Mouse (Mus musculus) right cerebral cortex, postnatal 25 days (tissue): ENCODE results near the gene Fig4.

Experiments
- DNase-seq: peaks from one replicate; pipeline ENCODE4 v3.0.0; 2022

Fig4 gene

DNA sequence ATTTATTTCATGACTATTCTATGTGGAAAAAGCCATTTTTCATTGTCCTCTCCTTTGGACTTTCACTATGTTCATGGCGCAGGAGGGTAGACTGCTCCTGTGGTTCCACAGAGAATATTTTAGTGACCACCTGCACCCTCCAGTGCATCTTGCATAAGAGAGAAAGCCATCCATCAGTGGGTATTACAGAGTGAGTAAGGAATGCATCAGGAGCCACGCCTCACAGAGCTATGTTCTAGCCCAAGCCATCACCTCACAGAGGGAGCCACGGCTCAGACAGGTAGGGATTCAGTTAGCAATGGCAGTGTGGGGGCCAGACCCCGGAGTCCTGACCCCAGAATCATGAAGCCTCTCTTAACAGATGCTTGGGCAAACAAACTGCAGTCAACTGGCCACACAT lies 93.5 kb downstream of the Fig4 start:
- no peak for DNase-seq

DNA sequence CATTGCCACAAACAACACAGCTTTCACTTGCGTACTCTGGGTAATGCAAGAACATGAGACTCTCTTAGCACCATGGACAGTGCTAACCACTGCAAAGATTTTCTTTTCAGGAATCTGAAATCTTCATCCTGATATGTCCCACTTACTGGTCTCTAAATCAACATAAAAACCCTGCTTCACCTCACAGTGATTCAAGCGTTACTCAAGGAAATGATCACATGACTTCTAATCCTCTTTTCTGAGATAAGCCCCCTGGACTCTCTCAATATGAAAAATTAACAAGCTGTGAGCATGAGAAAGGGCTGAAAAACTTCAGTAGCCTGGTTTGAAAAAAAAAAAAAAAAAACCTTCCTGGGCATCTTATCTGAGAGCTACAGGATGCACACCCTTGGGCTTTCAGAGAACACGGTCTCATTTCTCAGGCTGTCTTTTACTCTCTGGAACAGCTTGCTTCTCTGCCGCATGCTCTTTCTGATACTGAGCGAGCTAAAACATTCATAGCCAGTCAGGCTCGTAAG lies 94.1 kb downstream of the Fig4 start:
- no peak for DNase-seq

DNA sequence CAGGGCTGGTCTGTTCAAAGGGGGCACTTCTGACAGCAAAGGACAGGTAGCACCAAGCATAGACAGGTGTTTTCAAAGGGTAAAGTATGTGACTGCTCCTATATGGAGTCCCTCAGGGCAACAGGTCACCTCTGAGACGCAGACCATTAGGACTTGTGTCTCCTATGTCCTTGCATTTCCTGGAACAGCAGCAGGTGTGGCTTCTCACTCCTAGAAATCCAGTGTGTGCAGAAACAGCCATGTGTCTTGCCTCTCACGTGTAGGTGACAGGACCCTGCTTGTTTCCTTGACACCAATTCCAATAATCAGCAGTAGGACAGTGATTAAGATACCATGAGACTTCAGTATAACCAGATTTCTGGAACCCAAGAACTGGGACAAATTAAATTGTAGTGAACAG lies 97.4 kb downstream of the Fig4 start:
- no peak for DNase-seq

DNA sequence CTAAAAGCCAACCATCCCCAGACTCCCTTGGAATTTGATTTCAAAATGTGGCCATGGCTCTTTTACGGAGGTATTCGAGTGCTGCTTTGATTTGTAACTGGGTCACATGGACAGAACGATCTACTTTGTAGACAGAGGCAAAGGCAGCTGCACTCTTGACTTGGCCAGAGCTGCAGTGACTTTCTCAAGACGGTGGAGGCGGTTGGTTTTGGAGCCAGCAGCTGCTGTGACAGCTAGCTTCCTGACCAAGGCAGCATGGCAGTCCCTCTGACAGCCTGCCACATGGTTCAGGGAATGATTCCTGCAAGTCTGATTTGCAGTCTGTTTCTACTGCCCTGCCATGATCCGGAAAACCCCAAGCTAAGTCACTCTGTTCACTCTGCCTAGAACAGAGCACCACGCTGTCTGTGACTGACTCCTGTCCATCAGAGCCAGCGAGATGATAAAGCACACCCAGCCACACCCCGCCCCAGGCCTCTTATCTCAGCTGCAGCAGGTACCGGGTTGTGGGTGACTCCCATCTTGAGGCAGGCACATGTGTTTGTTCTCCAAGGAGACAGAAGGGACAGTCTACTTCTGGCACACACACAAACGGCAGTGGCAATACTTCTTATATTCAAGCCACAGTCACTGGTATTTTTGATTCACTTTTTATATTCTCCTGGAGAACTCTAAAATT lies 98.3 kb downstream of the Fig4 start:
- DNase-seq: no peak

DNA sequence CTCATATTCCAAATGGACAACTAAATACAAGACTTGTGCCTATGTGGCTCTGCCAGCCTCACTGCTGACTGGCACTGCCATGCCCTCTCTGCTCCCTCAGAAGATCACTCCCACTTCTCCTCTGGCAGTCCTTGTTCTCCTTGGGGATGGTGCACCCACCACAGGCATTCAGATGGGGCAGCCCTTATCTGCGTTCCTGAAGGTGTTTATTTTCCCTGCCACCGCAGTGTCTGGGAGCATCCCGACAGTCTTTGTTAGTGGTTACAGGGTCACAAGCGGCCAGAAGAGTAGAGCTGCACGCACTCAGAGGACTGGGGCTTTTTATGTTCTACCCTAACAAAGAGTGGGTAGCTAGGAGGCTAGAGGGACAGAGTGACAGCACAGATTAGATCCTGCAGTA lies 98.9 kb downstream of the Fig4 start:
- DNase-seq: no peak

DNA sequence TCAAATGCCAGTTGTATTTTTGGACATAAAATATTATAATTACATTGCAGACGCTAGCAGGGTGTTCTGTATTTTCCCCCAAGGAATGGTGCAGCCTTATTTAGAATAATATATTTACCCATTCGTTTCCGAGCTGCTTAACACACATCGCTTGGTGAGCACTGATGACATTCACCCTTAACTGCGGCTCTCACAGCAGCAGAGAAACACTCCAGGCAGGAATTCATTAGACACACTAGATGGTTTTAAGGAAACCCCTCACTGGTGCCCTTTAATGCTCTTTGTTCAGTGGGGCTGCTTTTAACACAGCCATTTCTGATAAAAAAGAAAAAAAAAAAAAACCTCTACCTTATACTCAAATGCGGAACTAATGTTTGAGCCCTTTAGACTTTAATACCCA lies 104.3 kb downstream of the Fig4 start:
- DNase-seq: no peak

DNA sequence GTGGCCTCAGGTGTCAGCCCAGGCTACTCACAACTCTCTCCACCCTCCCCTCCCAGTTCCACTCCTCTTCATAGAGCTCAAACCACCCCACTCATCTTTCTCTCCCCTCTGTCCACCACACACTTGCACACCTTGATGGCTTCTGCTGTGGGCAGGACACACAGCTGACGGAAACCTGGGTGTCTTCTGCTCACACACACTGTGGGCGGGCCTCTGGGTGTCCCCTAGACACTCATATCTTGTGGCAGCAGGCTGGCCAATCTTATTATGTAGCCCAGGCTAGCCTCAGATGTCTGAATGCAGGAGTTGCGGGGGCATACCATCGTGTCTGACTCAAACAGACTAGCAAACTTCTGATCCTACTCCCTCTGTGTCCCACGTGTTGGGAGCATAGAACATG lies 105.3 kb downstream of the Fig4 start:
- no peak for DNase-seq

DNA sequence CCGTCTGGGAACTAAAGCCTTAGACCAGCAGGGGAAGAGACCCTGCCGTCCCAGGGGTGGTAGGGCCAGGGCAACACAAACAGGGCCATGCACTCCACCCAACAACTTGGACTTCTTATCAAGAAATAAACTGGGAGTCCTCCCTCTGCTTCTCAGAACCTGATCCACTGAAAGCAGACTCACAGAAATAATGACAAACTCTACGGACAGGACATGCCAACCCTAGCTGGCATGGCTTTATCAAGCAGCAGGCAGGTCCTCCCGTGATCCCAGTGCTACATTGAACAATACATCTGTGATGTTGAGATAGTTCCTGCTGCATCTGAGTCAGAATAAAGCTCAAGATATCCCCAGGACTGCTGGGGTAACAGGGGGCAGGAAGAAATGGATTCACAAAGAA lies 106.8 kb downstream of the Fig4 start:
- no peak for DNase-seq

DNA sequence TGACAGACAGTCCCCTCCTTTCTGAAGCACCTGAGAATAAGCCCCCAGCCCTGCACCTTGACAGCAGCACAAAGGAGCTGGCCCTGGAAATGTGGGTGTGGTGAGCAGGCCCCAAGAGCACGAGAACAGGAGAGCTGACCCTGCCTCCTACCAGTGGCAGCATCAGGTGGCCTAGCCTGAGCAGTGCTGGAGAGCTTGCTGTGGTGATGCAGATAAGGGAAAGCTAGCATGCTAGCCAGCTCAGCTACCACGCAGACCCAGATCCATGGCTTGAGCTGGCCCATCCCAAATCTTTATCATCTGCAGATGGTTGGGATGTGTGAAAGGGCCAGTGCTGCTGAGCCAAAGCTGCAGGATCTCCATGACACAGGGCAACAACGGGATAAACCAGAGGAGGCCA lies 113.7 kb downstream of the Fig4 start:
- DNase-seq: no peak

DNA sequence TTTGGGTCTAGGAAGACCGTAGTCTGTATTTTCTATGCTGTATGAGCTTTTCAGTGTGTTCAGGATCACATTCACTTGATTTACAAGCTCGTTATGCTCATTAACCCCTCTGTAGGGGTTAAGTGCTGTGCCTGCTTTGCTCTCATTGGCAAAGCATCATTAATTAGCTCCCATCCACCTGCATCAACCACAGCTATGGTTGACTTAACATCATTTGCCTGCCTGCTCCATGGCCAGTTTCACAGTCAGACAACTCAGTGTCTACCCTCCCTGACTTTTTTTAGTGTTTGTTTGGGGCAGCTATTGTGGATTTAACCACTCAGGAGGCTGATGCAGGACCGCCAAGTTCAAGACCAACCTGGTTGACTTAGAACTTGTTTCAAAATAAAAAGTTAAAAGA lies 119.1 kb downstream of the Fig4 start:
- DNase-seq: no peak

DNA sequence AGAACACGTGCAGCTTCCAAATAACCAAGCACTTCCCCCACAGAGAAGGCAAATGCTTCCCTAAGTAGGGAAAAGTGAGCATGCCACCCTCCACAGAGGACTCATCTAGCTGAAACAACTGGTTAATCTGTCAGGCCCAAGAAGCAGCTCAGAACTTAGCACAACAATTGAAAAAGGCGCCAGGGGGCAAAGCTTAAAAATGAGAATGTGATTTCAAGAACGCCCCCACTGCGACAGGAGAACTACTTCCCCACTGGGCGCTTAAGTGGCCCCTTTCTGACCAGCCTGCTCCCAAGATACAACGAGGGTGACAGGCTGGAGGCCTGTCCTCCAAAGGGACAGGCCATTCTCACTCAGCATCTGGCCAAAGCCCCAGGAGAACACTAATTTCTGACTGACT lies 120.4 kb downstream of the Fig4 start:
- no peak for DNase-seq

DNA sequence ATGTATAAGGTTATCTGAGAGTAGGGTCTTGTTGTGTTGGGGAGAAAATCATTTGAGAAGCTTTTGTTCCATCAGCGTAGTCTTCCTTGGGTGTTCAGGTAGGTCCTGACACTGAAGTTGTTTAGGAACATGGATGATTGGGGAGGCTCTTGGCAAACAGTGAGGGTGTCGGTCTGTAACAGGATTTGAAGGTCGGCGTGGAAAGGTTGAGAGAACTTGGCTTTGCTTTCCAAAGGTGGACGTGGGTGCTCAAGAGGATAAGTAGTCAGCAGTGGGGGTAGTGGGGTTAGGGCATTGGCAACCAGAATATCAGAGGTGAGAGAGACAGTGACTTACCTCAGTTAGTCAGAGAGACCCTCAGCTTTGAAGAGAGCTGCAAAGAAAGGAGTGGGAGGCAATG lies 136.9 kb downstream of the Fig4 start:
- DNase-seq: no peak

DNA sequence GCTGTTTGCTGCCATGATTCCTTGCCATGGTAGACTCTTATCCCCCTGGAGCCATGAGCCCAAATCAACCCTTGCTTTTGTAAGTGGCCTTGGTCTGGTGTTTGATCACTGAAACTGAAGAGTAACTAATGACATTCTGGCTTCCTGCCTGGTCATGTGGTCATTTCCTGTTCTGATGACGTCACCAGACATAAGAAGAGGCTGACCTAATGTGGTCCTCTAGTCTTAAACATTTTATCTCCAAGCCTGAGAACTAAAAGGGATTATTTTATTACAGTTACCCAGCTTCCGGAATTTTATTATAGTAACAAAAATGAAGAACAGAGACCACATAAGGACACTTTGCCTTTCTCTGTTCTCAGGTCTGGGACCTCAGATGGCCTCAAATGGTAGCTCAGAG lies 140.0 kb downstream of the Fig4 start:
- DNase-seq: no peak

DNA sequence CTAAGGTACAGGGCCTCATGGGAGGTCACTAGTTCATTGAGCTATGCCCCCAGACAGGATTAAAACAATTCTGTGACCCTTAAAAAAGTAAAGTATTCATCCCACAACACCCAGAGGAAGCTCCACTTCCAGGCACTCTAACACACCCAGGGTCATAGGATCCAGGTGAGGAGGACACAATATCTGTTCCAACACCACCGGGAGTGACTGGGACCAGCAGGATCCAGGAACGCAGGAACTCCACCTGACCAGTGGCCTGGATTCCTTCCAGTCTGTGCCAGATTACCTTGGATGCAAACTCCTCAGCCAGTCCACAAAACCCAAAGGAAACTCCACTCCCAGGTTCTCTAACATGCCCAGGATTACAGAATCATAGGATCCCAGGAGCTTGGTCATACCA lies 145.8 kb downstream of the Fig4 start:
- DNase-seq: no peak

DNA sequence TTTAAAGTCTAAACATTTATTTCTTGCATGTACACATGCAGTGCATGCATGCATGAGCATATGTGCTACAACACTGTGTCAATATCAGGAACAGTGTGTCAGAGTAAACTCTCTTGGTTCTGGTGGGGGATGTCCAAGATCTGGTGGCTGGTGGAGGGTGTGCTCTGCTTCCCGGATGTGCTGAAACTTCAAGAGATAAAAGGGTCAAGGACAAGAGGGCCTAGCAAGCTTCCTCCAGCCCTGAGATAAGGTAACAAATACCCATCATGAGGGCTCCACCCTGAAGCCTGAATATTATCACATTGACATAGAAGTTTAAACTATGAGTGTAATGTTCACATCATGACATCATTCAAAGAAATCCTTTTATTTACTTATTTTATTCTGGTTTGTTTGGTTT lies 146.4 kb downstream of the Fig4 start:
- DNase-seq: no peak

DNA sequence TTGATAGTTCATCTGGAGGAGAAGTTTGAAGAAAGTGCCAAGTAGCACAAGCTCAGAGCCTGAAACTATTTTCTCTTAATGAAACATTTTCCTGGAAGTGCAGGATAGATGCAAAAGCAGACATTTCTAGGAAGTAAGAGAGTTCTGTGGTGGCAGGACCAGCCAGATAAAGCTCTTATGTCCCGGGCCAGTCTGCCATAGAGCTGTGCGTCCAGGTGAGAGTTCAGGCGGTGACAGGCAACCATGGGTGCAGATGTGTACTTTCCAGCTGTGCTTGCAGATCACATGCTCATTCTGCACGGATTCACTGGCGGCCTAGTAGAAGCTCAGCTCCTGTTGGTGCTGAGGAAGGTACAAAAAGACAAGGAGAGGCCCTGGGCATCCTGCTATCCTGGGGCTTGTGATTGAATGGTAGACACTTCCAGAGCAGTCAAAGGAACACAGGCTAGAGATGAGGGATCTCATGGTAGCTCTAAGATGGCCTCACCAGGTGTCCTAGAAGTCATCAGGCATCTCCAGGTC lies 149.8 kb downstream of the Fig4 start:
- DNase-seq: no peak

DNA sequence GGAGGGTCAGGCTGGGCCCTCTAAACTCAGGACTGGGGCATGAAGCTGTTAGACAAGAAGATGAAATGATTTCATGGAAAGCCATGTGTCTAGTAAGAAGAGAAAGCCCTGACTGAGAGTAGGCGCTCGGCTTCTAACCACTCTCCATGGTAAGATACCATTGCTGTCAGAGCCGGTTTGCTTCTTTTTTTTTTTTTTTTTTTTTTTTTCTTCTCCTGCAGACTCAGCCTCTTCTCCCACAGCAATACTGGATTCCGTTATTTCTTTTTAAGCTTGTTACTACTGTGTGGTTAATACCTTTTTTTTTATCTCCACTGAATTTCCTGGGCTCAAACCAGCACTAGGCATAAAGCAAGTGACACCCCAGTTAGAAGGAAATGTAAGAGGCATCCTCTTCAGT lies 151.2 kb downstream of the Fig4 start:
- DNase-seq: no peak

DNA sequence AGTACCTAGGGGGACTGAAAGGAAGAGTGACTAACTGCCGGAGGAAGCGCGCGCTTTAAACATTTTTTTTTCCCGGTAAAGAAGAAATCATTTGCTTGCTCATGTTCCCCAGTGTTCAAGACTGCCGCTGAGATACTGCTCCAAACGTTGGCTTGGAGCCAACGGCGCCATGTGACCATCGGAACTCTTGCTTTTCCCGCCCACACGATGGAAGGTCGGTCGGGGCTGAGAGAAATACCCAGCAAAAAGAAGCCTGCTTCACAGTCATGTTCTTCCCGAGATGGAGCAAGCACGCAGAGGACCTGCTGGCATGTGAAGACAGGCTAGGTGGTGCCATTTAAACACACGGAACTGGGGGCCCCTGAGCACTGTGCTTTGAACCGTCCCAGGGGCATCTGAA lies 151.6 kb downstream of the Fig4 start:
- no peak for DNase-seq

DNA sequence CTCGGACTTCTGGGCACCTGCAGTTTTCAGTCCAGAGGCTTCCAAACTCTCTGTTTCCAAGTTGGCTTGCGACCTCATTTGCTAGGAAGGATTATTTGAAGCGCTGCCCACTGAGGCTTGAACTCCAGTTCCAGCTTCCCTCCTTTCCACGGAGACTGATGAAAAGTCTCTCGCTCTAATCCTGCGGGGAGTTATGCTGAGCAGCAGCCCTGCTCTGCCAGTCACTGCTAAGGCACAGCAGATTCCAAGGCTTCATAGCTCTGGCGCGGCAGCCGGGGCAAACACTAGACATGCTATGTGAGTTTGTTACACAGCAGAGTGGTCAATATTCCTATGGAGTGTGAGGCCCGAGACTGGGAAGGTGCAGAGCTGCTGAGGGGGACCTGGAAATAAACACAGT lies 152.0 kb downstream of the Fig4 start:
- no peak for DNase-seq

DNA sequence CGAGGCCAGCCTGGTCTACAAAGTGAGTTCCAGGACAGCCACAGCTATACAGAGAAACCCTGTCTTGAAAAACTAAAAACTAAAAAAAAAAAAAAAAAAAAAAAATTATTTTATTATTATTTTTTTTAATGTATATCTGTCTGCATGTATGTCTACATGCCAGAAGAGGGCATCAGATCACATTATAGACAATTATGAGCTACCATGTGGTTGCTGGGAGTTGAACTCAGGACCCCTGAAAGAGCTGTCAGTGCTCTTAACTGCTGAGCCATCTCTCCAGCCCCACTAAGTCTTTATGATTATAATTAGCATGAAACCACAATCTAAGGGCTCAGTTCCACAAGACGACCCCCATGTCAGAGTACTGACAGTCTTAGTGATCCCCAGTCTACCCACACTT lies 152.6 kb downstream of the Fig4 start:
- DNase-seq: no peak

DNA sequence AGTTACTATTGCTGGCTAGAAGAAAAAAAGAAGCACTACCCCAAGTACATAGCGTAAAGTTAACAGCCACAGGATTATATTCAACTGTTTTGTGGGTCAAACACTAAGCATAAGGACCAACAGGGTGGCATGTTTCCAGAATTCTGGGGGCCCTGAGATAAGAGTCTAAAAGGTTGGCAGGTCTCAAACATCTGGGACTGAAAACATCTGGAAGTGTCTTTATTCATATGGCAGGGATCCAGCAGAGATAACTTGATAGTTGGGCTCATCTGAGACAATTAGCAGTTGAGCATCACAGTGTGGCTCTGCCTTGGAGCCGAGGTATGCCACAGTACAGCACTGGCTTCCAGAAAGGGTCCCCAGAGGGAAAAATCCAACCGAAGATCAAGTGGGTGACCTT lies 153.8 kb downstream of the Fig4 start:
- no peak for DNase-seq

DNA sequence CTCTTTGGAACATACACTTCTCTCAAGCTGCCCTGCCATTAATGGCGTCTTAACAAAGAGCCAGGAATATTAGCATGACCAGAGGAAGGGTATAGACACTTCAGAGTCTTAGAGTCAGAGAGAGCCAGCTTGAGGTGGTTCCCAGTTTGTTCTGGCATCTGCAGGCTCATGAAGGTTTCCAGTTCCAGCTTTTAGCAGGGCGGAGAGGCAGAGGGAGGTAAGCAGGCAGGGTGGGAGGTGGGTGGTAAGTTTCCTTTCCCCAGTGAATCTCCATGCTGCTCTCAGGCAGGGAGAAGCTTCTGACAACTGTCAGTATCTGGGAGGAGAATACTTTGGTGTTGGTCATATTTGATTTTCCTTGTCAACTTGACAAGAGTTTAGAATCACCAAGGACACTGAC lies 156.9 kb downstream of the Fig4 start:
- DNase-seq: no peak
